Mouse (Mus musculus): ENCODE data around the gene Wwox.

GRCm38 (mm10) chr8:114941096-114941495 lies 501.6 kb downstream of the Wwox start:
- TF ChIP-seq CTCF (IDR thresholded peaks at IDR 0.05; ENCODE audit: extremely low read depth, insufficient read depth, low read length), result no peak
- no peak for TF ChIP-seq POLR2A (IDR thresholded peaks at IDR 0.05; ENCODE audit: extremely low read depth, insufficient read depth, low read length)
